Mouse (Mus musculus): ENCODE data around the gene Ghrh. TPM values are rescaled to one million over a fixed set of nuclear protein-coding genes. Genes with fewer than 3 reads are reported as not detected.

Ghrh gene
- total and polyA plus RNA-seq, 2 experiments: not detected

- H3K36me3 ChIP-seq (ENCODE audit: control insufficient read depth, insufficient read depth, low read length): peaks cover 5% of the 10 kb centered on the region; the same call in 1 of the 2 replicates
- no peak for TF ChIP-seq POLR2A (IDR thresholded peaks at IDR 0.05; ENCODE audit: extremely low read depth, insufficient read depth, low read length)
- TF ChIP-seq CTCF (IDR thresholded peaks at IDR 0.05; ENCODE audit: low read depth, low read length): no peak
- no peaks in the 10 kb centered on the region; the same call in 1 of the 2 replicates for H3K4me1 ChIP-seq (ENCODE audit: control insufficient read depth, insufficient read depth, low read length)
- no peak overlapping the region for H3K27ac ChIP-seq (replicated peaks; ENCODE audit: insufficient read depth, low read depth, low read length)
- H3K27me3 ChIP-seq (ENCODE audit: control insufficient read depth, insufficient read depth, low read length): no peaks in the 10 kb centered on the region
- H3K79me2 ChIP-seq (ENCODE audit: control insufficient read depth, insufficient read depth, low read length): peaks cover 6% of the 10 kb centered on the region; the same call in 1 of the 2 replicates
- no peak for DNase-seq (ENCODE audit: extremely low read depth, low read depth, low spot score)
- 88% methylated on average over 8 of the region's 8 CpGs for WGBS
- no peak overlapping the region for H3K4me3 ChIP-seq (ENCODE audit: insufficient read depth, low read depth, low read length)
- H3K9ac ChIP-seq (ENCODE audit: low read depth, low read length): no peak overlapping the region
Observed at GRCm38 (mm10) chr2:157375051-157375450, 27.7 kb upstream of the Ghrh start.

GRCm38 (mm10) chr2:157373681-157374080 is 26.4 kb upstream of the Ghrh start:
- Histone ChIP-seq H3K79me2 (ENCODE audit: control insufficient read depth, insufficient read depth, low read length) (peaks cover 6% of the 10 kb centered on the region; the same call in 1 of the 2 replicates), H3K4me3 (ENCODE audit: insufficient read depth, low read depth, low read length) (no peak overlapping the region), H3K27ac (replicated peaks; ENCODE audit: insufficient read depth, low read depth, low read length) (no peak overlapping the region), H3K36me3 (ENCODE audit: control insufficient read depth, insufficient read depth, low read length) (no peaks in the 10 kb centered on the region), H3K9ac (ENCODE audit: low read depth, low read length) (no peak overlapping the region), H3K27me3 (ENCODE audit: control insufficient read depth, insufficient read depth, low read length) (no peaks in the 10 kb centered on the region), H3K4me1 (ENCODE audit: control insufficient read depth, insufficient read depth, low read length) (no peaks in the 10 kb centered on the region; the same call in 1 of the 2 replicates)
- TF ChIP-seq POLR2A (IDR thresholded peaks at IDR 0.05; ENCODE audit: extremely low read depth, insufficient read depth, low read length) (no peak), CTCF (IDR thresholded peaks at IDR 0.05; ENCODE audit: low read depth, low read length) (no peak)
- WGBS: 84% methylated on average over 3 of the region's 3 CpGs
- no peak for DNase-seq (ENCODE audit: extremely low read depth, low read depth, low spot score)

GRCm38 (mm10) chr2:157371696-157372095 is 24.4 kb upstream of the Ghrh start:
- no peak for TF ChIP-seq POLR2A (IDR thresholded peaks at IDR 0.05; ENCODE audit: extremely low read depth, insufficient read depth, low read length)
- no peak for TF ChIP-seq CTCF (IDR thresholded peaks at IDR 0.05; ENCODE audit: low read depth, low read length)
- Histone ChIP-seq H3K9ac (ENCODE audit: low read depth, low read length) (no peak overlapping the region), H3K79me2 (ENCODE audit: control insufficient read depth, insufficient read depth, low read length) (peaks cover 6% of the 10 kb centered on the region; the same call in 1 of the 2 replicates), H3K27me3 (ENCODE audit: control insufficient read depth, insufficient read depth, low read length) (no peaks in the 10 kb centered on the region), H3K4me1 (ENCODE audit: control insufficient read depth, insufficient read depth, low read length) (peaks cover 3% of the 10 kb centered on the region), H3K36me3 (ENCODE audit: control insufficient read depth, insufficient read depth, low read length) (no peaks in the 10 kb centered on the region), H3K27ac (replicated peaks; ENCODE audit: insufficient read depth, low read depth, low read length) (0 out of 2 replicates have a peak overlapping the region, but pooled peaks have one; percentile 15), H3K4me3 (ENCODE audit: insufficient read depth, low read depth, low read length) (no peak overlapping the region)
- peak; percentile 15 for DNase-seq (ENCODE audit: extremely low read depth, low read depth, low spot score)
- 69% methylated on average over 6 of the region's 6 CpGs for WGBS

- 4% methylated on average over 13 of the region's 13 CpGs for WGBS
- Histone ChIP-seq H3K4me1 (ENCODE audit: control insufficient read depth, insufficient read depth, low read length) (peaks cover 3% of the 10 kb centered on the region), H3K27ac (replicated peaks; ENCODE audit: insufficient read depth, low read depth, low read length) (peak overlapping the region; percentile 62), H3K27me3 (ENCODE audit: control insufficient read depth, insufficient read depth, low read length) (no peaks in the 10 kb centered on the region), H3K36me3 (ENCODE audit: control insufficient read depth, insufficient read depth, low read length) (no peaks in the 10 kb centered on the region), H3K9ac (ENCODE audit: low read depth, low read length) (peak overlapping the region; percentile 79), H3K79me2 (ENCODE audit: control insufficient read depth, insufficient read depth, low read length) (no peaks in the 10 kb centered on the region; the same call in 1 of the 2 replicates), H3K4me3 (ENCODE audit: insufficient read depth, low read depth, low read length) (peak overlapping the region; percentile 66)
- no peak for DNase-seq (ENCODE audit: extremely low read depth, low read depth, low spot score)
- TF ChIP-seq CTCF (IDR thresholded peaks at IDR 0.05; ENCODE audit: low read depth, low read length) (no peak), POLR2A (IDR thresholded peaks at IDR 0.05; ENCODE audit: extremely low read depth, insufficient read depth, low read length) (no peak)
Observed at GRCm38 (mm10) chr2:157367991-157368390, 20.7 kb upstream of the Ghrh start.

- Histone ChIP-seq H3K4me3 (ENCODE audit: insufficient read depth, low read depth, low read length) (peak within 1 kb of the TSS; percentile 66), H3K36me3 (ENCODE audit: control insufficient read depth, insufficient read depth, low read length) (no peaks in the 10 kb centered on the region), H3K79me2 (ENCODE audit: control insufficient read depth, insufficient read depth, low read length) (no peaks in the 10 kb centered on the region; the same call in 1 of the 2 replicates), H3K9ac (ENCODE audit: low read depth, low read length) (peak within 1 kb of the TSS; percentile 79), H3K27ac (replicated peaks; ENCODE audit: insufficient read depth, low read depth, low read length) (peak within 1 kb of the TSS; percentile 64), H3K27me3 (ENCODE audit: control insufficient read depth, insufficient read depth, low read length) (no peaks in the 10 kb centered on the region), H3K4me1 (ENCODE audit: control insufficient read depth, insufficient read depth, low read length) (peaks cover 3% of the 10 kb centered on the region)
- WGBS: 4% methylated on average over 42 of the region's 42 CpGs
- DNase-seq (ENCODE audit: extremely low read depth, low read depth, low spot score): peak; percentile 70
- TF ChIP-seq CTCF (IDR thresholded peaks at IDR 0.05; ENCODE audit: low read depth, low read length): no peak
- TF ChIP-seq POLR2A (IDR thresholded peaks at IDR 0.05; ENCODE audit: extremely low read depth, insufficient read depth, low read length): peak; percentile 58; the same call in 1 of the 2 replicates
Observed at GRCm38 (mm10) chr2:157367184-157367893, 20.0 kb upstream of the Ghrh start, which contains the start of gene Manbal. Manbal (plus strand) TSS chr2:157367594.

- peak; percentile 43 for DNase-seq (ENCODE audit: extremely low read depth, low read depth, low spot score)
- Histone ChIP-seq H3K4me1 (ENCODE audit: control insufficient read depth, insufficient read depth, low read length) (peaks cover 3% of the 10 kb centered on the region), H3K27ac (replicated peaks; ENCODE audit: insufficient read depth, low read depth, low read length) (no peak overlapping the region), H3K9ac (ENCODE audit: low read depth, low read length) (no peak overlapping the region), H3K79me2 (ENCODE audit: control insufficient read depth, insufficient read depth, low read length) (no peaks in the 10 kb centered on the region; the same call in 1 of the 2 replicates), H3K4me3 (ENCODE audit: insufficient read depth, low read depth, low read length) (no peak overlapping the region), H3K36me3 (ENCODE audit: control insufficient read depth, insufficient read depth, low read length) (no peaks in the 10 kb centered on the region), H3K27me3 (ENCODE audit: control insufficient read depth, insufficient read depth, low read length) (no peaks in the 10 kb centered on the region)
- WGBS: 67% methylated on average over 9 of the region's 9 CpGs
- TF ChIP-seq CTCF (IDR thresholded peaks at IDR 0.05; ENCODE audit: low read depth, low read length): no peak
- no peak for TF ChIP-seq POLR2A (IDR thresholded peaks at IDR 0.05; ENCODE audit: extremely low read depth, insufficient read depth, low read length)
Observed at GRCm38 (mm10) chr2:157366762-157367161, 19.5 kb upstream of the Ghrh start.

All from liver, adult 2 months (tissue).